Mouse (Mus musculus) hindbrain, embryonic 16.5 days (tissue): ENCODE data around the gene Sim2. TPM values are rescaled to one million over a fixed set of nuclear protein-coding genes. Genes with fewer than 3 reads are reported as not detected.

ENCODE experiments used
- ATAC-seq: fragments of 200-750 bp; cut with Nextera tagmentation; 2 replicates; pipeline ENCODE4 v1.8.0; 2017; ENCODE audit warnings: moderate TSS enrichment, moderate library complexity
- H3K27ac ChIP-seq: fragments of 300-500 bp; sonication (generic); 2 replicates; pipeline ENCODE4 v1.5.1; 2014; ENCODE audit warnings: low read depth, mild to moderate bottlenecking, control low read depth, low read length, moderate library complexity
- H3K27me3 ChIP-seq: fragments of 300-500 bp; sonication (generic); replicated peaks from 2 replicates; pipeline ENCODE4 v1.6.1; 2014; ENCODE audit warnings: low read length; ENCODE audit not compliant: control insufficient read depth, insufficient read depth
- H3K36me3 ChIP-seq: fragments of 300-500 bp; sonication (generic); 2 replicates; pipeline ENCODE4 v1.6.1; 2014; ENCODE audit warnings: mild to moderate bottlenecking, low read length, moderate library complexity, mixed read lengths; ENCODE audit not compliant: control insufficient read depth, insufficient read depth
- H3K4me1 ChIP-seq: fragments of 300-500 bp; sonication (generic); 2 replicates; pipeline ENCODE4 v1.6.1; 2014; ENCODE audit warnings: low read depth, low read length; ENCODE audit not compliant: control insufficient read depth, insufficient read depth
- H3K4me2 ChIP-seq: fragments of 300-500 bp; sonication (generic); 2 replicates; pipeline ENCODE4 v1.6.1; 2014; ENCODE audit warnings: mild to moderate bottlenecking, low read length, control low read depth, moderate library complexity
- H3K4me3 ChIP-seq: fragments of 300-500 bp; sonication (generic); 2 replicates; pipeline ENCODE4 v1.5.1; 2014; ENCODE audit warnings: mild to moderate bottlenecking, low read length, control low read depth, moderate library complexity
- H3K9ac ChIP-seq: fragments of 300-500 bp; sonication (generic); 2 replicates; pipeline ENCODE4 v1.6.1; 2014; ENCODE audit warnings: low read depth, mild to moderate bottlenecking, control low read depth, low read length, moderate library complexity
- H3K9me3 ChIP-seq: fragments of 300-500 bp; sonication (generic); 2 replicates; pipeline ENCODE4 v1.6.1; 2014; ENCODE audit warnings: mild to moderate bottlenecking, low read length, moderate library complexity; ENCODE audit not compliant: control insufficient read depth
- WGBS: fragments of 180-500 bp; shearing (Covaris S2); extraction: QIAGEN DNeasy Blood & Tissue Kit; methylation state at CpG from one replicate; pipeline ENCODE4 v1.1.7; 2014; 5-methylcytosine and 5-hydroxymethylcytosine counted together
- polyA plus RNA-seq: library from polyadenylated mRNA; unstranded; fragments of >200 nt; fragmentation: Nextera tagmentation; extraction: Ambion mirVana; gene quantifications from 2 replicates; pipeline ENCODE4 v1.2.1, GENCODE M21; 2015

Gene Sim2
- polyA plus RNA-seq, 1 experiment from 2014 or later, result not detected

- ATAC-seq, result no peak
- H3K27me3 ChIP-seq, result peaks cover 10% of the 10 kb centered on the region
- 56% methylated on average over 6 of the region's 6 CpGs for WGBS
Measured at GRCm38 (mm10) chr16:94117333-94117732, 32.6 kb downstream of the Sim2 start.

DNA sequence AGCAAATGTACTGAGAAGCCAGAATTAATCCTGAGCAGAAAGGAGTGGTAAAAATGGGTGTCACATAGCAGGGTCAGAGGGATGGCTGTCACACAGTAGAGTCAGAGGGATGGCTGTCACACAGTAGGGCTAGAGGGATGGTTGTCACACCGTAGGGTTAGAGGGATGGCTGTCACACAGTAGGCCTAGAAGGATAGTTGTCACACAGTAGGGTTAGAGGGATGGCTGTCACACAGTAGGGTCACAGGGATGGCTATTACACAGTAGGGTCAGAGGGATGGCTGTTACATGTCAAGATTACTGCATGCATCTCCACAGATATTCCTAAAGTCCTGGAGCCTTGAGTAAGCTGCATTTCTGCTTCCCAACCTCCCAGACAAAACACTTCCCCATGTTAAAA lies 33.7 kb downstream of the Sim2 start:
- Histone ChIP-seq H3K9me3 (no peaks in the 10 kb centered on the region), H3K36me3 (no peaks in the 10 kb centered on the region), H3K4me1 (peaks cover 4% of the 10 kb centered on the region), H3K4me2 (no peak overlapping the region), H3K9ac (no peak overlapping the region), H3K4me3 (no peak overlapping the region), H3K27me3 (peaks cover 10% of the 10 kb centered on the region), H3K27ac (no peak overlapping the region)
- WGBS, result 100% methylated on average over 1 of the region's 1 CpGs
- no peak for ATAC-seq

More at GRCm38 (mm10) chr16:94117333-94117732, 32.6 kb downstream of the Sim2 start:
- no peaks in the 10 kb centered on the region for H3K4me1 ChIP-seq
- H3K4me2 ChIP-seq, result no peak overlapping the region
- no peaks in the 10 kb centered on the region for H3K9me3 ChIP-seq
- no peak overlapping the region for H3K27ac ChIP-seq
- no peak overlapping the region for H3K9ac ChIP-seq
- no peak overlapping the region for H3K4me3 ChIP-seq
- no peaks in the 10 kb centered on the region for H3K36me3 ChIP-seq

- Histone ChIP-seq H3K36me3 (no peaks in the 10 kb centered on the region), H3K4me1 (peaks cover 18% of the 10 kb centered on the region), H3K9ac (no peak overlapping the region), H3K4me2 (no peak overlapping the region), H3K4me3 (no peak overlapping the region), H3K9me3 (no peaks in the 10 kb centered on the region), H3K27me3 (peaks cover 41% of the 10 kb centered on the region), H3K27ac (no peak overlapping the region)
- 91% methylated on average over 3 of the region's 3 CpGs for WGBS
- no peak for ATAC-seq
Measured at GRCm38 (mm10) chr16:94122347-94122746, 37.6 kb downstream of the Sim2 start.

DNA sequence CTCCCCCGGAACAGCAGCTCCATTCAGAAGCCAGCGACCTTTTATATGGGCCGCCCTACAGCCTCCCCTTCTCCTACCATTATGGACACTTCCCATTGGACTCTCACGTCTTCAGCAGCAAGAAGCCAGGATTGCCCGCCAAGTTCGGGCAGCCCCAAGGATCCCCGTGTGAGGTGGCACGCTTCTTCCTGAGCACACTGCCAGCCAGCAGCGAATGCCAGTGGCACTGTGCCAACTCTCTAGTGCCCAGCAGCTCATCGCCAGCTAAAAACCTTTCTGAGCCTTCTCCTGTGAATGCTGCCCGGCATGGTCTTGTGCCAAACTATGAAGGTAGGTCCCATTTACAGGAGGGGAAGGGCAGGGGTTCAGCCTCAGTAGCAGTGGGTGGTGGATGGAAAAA lies 38.5 kb downstream of the Sim2 start:
- no peak overlapping the region for H3K4me2 ChIP-seq
- H3K36me3 ChIP-seq, result no peaks in the 10 kb centered on the region
- no peak overlapping the region for H3K27ac ChIP-seq
- H3K9me3 ChIP-seq, result no peaks in the 10 kb centered on the region
- no peak overlapping the region for H3K4me3 ChIP-seq
- H3K4me1 ChIP-seq, result peaks cover 18% of the 10 kb centered on the region
- WGBS, result 44% methylated on average over 11 of the region's 11 CpGs
- H3K27me3 ChIP-seq, result peaks cover 43% of the 10 kb centered on the region
- ATAC-seq, result peak; percentile 71
- H3K9ac ChIP-seq, result no peak overlapping the region

DNA sequence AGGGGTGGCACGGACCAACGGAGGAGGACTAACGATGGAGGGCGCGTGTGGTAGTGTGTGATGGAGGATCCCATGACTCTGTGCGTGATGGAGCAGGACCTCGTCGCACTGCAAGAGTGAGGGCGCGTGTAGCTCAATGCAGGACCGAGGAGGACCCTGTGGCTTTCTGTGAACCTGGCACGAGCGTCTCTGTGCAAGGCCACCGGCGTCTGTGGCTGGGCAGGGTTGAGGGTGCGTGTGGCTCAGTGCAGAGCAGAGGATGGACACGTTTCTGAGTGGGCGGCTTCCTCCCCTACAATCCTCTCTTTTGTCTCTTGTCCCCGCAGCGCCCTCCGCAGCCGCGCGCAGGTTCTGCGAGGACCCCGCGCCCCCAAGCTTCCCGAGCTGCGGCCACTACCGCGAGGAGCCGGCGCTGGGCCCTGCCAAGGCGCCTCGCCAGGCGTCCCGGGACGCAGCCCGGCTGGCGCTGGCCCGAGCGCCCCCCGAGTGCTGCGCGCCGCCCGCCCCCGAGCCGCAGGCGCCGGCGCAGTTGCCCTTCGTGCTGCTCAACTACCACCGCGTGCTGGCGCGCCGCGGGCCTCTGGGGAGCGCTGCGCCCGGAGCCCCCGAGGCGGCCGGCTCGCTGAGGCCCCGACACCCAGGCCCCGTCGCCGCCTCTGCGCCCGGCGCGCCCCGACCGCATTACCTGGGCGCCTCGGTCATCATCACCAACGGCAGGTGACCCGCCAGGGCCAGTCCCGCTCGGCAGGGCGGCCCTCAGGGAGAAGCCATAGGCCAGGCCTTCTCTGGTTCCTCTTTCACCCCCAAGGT lies 40.6 kb downstream of the Sim2 start:
- peak; percentile 73 for ATAC-seq
- H3K9ac ChIP-seq, result peak overlapping the region; percentile 70
- H3K27me3 ChIP-seq, result peaks cover 37% of the 10 kb centered on the region
- H3K9me3 ChIP-seq, result no peaks in the 10 kb centered on the region
- peaks cover 22% of the 10 kb centered on the region for H3K4me1 ChIP-seq
- H3K4me3 ChIP-seq, result peak overlapping the region; percentile 53
- H3K4me2 ChIP-seq, result peak overlapping the region; percentile 91
- no peaks in the 10 kb centered on the region for H3K36me3 ChIP-seq
- no peak overlapping the region for H3K27ac ChIP-seq
- under 1% methylated on average over 61 of the region's 83 CpGs for WGBS

DNA sequence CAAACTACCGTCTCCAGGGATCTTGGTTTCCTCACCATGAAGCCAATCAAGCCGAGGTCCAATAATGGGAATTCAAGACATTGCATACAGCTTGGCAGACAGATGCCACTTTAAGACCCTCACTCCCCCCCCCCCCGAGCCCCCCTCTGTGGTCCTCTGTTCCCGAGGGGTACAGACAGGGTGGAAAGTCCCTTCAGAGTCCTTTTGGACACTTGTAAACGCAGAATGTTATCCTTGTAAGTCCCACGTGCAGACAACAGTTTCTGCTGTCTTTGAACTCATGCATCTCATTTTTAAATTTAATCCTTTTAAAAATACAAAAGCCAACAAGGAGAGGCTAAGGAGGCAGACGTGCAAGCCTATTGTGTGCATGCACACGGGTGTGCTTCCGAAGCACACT lies 41.5 kb downstream of the Sim2 start:
- Histone ChIP-seq H3K4me1 (peaks cover 22% of the 10 kb centered on the region), H3K27ac (no peak overlapping the region), H3K9me3 (no peaks in the 10 kb centered on the region), H3K4me3 (no peak overlapping the region; the same call in 1 of the 2 replicates), H3K4me2 (no peak overlapping the region), H3K36me3 (no peaks in the 10 kb centered on the region), H3K9ac (no peak overlapping the region), H3K27me3 (peaks cover 37% of the 10 kb centered on the region)
- no peak for ATAC-seq
- WGBS, result 34% methylated on average over 8 of the region's 9 CpGs

DNA sequence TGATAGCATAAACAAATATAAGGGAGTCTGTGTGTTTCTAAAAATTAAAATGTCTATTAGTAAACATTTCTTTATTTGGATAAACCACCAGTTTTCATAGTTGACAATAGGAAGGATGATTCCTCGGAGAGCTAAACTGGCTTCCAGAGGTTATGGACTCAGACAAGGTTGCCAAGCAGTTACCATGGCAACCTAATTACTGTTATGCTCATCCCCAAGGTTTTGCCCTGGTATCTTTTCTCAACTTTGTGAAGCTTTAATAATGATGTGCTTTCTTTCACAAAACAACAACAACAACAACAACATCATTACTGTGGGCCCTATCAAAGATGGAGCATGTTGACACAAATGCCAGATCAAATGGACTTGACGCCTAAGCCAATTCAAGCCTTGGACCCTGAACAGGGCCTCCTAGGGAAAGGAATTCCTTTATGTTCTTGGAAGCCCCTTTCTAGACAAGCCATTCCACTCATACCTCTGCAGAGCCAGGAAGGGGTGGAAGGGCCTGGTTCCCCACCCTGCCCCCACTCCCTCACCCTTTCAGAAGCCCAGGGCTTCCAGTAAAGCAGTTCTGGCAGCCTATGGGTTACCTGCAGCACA lies 43.6 kb downstream of the Sim2 start:
- Histone ChIP-seq H3K9ac (no peak overlapping the region), H3K9me3 (no peaks in the 10 kb centered on the region), H3K36me3 (no peaks in the 10 kb centered on the region), H3K27ac (no peak overlapping the region), H3K4me2 (no peak overlapping the region), H3K27me3 (peaks cover 34% of the 10 kb centered on the region), H3K4me1 (peaks cover 19% of the 10 kb centered on the region), H3K4me3 (no peak overlapping the region)
- ATAC-seq, result no peak
- 18% methylated on average over 2 of the region's 2 CpGs for WGBS

DNA sequence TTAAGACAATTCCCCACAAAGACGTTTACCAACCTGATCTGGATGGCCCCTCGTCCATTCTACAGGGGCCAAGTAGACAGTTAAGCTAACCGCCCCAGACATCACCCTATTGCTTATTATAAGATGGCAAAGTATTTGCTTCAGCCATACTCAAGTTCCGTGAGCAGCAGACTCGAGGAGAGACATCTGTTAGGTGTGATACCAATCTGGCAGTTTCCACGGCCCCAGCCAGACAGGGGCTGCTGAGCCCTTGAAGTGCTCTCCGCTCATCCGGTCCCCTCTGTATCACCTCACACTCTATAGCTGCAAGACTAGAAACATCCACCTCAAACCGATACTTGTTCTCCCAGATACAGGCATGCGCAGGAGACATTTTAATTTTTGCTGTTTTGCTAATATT lies 49.5 kb downstream of the Sim2 start:
- 89% methylated on average over 10 of the region's 10 CpGs for WGBS

DNA sequence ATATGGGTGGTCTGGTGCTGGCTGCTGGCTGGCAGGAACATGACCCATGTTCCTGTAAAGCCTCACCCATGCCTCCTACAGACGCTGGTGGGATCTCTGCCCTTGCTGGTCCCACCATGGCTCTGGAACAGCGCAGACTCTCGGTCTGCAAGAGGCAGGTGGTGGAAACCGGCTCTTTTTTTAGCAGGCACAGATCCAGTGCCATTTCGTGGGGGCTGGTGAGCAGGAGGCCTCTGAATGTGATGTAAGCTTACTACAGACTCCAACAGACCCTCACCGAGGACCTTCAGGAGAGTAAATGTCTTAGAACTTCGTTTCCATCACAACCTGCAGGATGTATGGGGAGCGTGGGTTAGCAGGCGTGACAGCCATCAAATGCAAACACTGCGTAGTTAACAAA lies 56.0 kb downstream of the Sim2 start:
- Histone ChIP-seq H3K27ac (no peak overlapping the region), H3K4me1 (no peaks in the 10 kb centered on the region; the same call in 1 of the 2 replicates)
- whole genome bisulfite sequencing, result 73% methylated on average over 10 of the region's 10 CpGs

More for the DNA sequence above, 49.5 kb downstream of the Sim2 start:
- Histone ChIP-seq H3K4me2 (no peak overlapping the region), H3K4me1 (no peaks in the 10 kb centered on the region), H3K9me3 (0 out of 2 replicates have a peak, but pooled peaks cover 4% of the 10 kb centered on the region), H3K27me3 (no peaks in the 10 kb centered on the region), H3K27ac (no peak overlapping the region), H3K36me3 (no peaks in the 10 kb centered on the region), H3K4me3 (no peak overlapping the region), H3K9ac (no peak overlapping the region)
- ATAC-seq, result no peak

More for the DNA sequence above, 56.0 kb downstream of the Sim2 start:
- 0 out of 2 replicates have a peak, but pooled peaks cover 4% of the 10 kb centered on the region for H3K9me3 ChIP-seq
- peaks cover 2% of the 10 kb centered on the region for H3K27me3 ChIP-seq
- ATAC-seq, result no peak
- no peaks in the 10 kb centered on the region for H3K36me3 ChIP-seq
- H3K4me3 ChIP-seq, result no peak overlapping the region
- no peak overlapping the region for H3K4me2 ChIP-seq
- H3K9ac ChIP-seq, result no peak overlapping the region
